Mouse (Mus musculus) megakaryocyte, embryonic 14.5 days (primary cell): ENCODE measurements around the gene Mib2.

Experiments used
- FLI1 ChIP-seq: IDR thresholded peaks from 2 replicates; pipeline ENCODE4 v1.6.1; 2012; ENCODE audit warnings: low read length, inconsistent platforms, mixed read lengths
- GATA1 ChIP-seq: IDR thresholded peaks from 3 replicates; pipeline ENCODE4 v1.6.1; 2012; ENCODE audit warnings: mixed read lengths, low read length, inconsistent platforms, borderline replicate concordance

DNA sequence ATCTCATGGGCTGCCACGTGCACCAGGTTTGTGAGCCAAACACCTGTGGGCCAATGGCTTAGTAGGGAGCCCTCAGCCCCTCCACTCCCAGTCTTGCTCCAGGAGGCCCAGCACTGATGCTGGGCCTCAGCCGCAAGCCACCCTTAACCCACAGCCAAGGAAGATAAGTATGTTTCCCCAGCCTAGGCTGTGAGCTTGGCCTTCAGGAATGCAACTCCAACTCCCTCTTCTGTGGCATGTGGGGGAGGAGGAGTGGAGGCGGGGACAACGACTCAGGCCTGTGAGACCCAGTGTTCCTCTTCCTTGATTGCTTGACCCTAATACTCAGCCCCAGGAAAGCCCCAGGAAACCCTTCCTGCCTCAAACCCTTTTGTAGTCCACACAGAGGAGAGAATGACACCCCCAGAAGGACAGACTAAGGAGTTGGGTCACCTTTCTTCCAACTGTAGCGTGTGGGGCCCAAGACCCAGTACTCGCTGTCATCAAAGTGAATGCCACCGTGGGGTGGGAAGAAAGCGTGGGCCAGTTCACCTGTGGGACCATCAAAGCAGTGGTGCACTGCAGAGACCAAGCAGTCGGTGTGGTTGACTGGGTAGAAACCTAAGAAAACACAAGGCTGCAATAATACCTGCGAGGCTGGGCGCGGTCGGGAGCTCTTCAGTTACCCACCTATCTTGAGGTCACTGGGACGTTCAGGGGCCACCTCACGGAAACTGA lies 17.3 kb downstream of the Mib2 start:
- no peak for TF ChIP-seq GATA1
- no peak for TF ChIP-seq FLI1
